In the genomic region with DNA sequence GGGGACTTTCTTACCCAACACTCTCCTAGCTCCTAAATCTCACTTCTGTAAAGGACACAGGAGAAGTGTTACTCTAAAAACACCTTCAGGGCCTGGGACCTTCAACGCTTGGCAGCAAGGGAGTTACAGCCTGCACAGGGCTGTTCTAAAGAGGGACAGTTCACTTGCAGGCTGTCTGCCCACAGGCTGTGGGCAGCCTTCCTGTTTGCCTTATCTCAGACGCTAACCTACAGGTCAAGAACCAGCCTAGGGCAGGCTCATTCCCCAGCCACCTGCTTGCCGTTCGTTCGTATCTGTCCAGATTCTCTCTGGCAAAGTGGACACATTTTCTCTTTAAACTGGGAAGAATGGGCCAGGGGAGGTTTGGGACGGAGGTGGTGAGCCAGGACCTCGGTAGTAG, we compare ENCODE assay signal across 12 mouse cellular contexts. TPM values are rescaled to one million over a fixed set of nuclear protein-coding genes. Genes with fewer than 3 reads are reported as not detected.
DNase-seq lines count a peak whose midpoint lies in the region; ATAC-seq and TF ChIP-seq lines count a peak whose summit lies in the region.
"Had no signal": no experiment of that assay in that cellular context is flagged by ENCODE, and none has a peak within 500 bp of the region (broad histone marks: within the 10 kb centered on the region; RNA-seq: fewer than 3 reads in every experiment).

No protein-coding gene starts in this region.

- WGBS in neural tube, embryonic 13.5 days, result 10% methylated on average over 7 of the region's 7 CpGs
- whole genome bisulfite sequencing in hindbrain, embryonic 15.5 days, result 14% methylated on average over 7 of the region's 7 CpGs
- 11% methylated on average over 7 of the region's 7 CpGs for WGBS in midbrain, postnatal 0 days

- no peak overlapping the region for H3K9ac ChIP-seq in neural tube, embryonic 13.5 days
- no peak overlapping the region for H3K9ac ChIP-seq in hindbrain, embryonic 15.5 days
- H3K9ac ChIP-seq in midbrain, postnatal 0 days (replicated peaks; ENCODE audit: low read length, poor library complexity, severe bottlenecking), result no peak overlapping the region
- H3K9ac ChIP-seq: liver, embryonic 15.5 days had no signal

- peaks cover 59% of the 10 kb centered on the region for H3K27me3 ChIP-seq in neural tube, embryonic 13.5 days
- peaks cover 22% of the 10 kb centered on the region for H3K27me3 ChIP-seq in hindbrain, embryonic 15.5 days
- H3K27me3 ChIP-seq in midbrain, postnatal 0 days (ENCODE audit: insufficient read depth, low read length), result no peaks in the 10 kb centered on the region
- H3K27me3 ChIP-seq: liver, embryonic 15.5 days had no signal

- no peak overlapping the region for H3K4me3 ChIP-seq in neural tube, embryonic 13.5 days
- no peak overlapping the region for H3K4me3 ChIP-seq in hindbrain, embryonic 15.5 days
- H3K4me3 ChIP-seq in midbrain, postnatal 0 days (ENCODE audit: low read depth, low read length), result no peak overlapping the region
- H3K4me3 ChIP-seq: liver, embryonic 15.5 days had no signal

- intact Hi-C loops in left cerebral cortex, postnatal 14 days (cut with DNase I), result loop anchor here (5.0 kb wide), 1 partner anchor 68 kb away; no protein-coding TSS in a partner anchor

- peak overlapping the region; percentile 2 for H3K4me2 ChIP-seq in neural tube, embryonic 13.5 days
- peak overlapping the region; percentile 11; the same call in 1 of the 2 replicates for H3K4me2 ChIP-seq in hindbrain, embryonic 15.5 days
- H3K4me2 ChIP-seq in midbrain, postnatal 0 days (ENCODE audit: low read depth, low read length, poor library complexity, severe bottlenecking), result 0 out of 2 replicates have a peak overlapping the region, but pooled peaks have one; percentile 7
- H3K4me2 ChIP-seq: liver, embryonic 15.5 days had no signal

- no peaks in the 10 kb centered on the region for H3K36me3 ChIP-seq in neural tube, embryonic 13.5 days
- H3K36me3 ChIP-seq in hindbrain, embryonic 15.5 days, result no peaks in the 10 kb centered on the region
- no peaks in the 10 kb centered on the region for H3K36me3 ChIP-seq in midbrain, postnatal 0 days (ENCODE audit: insufficient read depth, low read length)
- H3K36me3 ChIP-seq: liver, embryonic 15.5 days had no signal

- no peak overlapping the region for H3K27ac ChIP-seq in neural tube, embryonic 13.5 days (replicated peaks)
- H3K27ac ChIP-seq in hindbrain, embryonic 15.5 days (replicated peaks), result no peak overlapping the region
- no peak overlapping the region for H3K27ac ChIP-seq in midbrain, postnatal 0 days (ENCODE audit: low read depth, low read length)
- H3K27ac ChIP-seq: liver, embryonic 15.5 days had no signal

- no peak for ATAC-seq in neural tube, embryonic 13.5 days (ENCODE audit: low read depth)
- ATAC-seq in hindbrain, embryonic 15.5 days (ENCODE audit: low FRiP score, low read depth), result no peak
- ATAC-seq in midbrain, postnatal 0 days (ENCODE audit: low FRiP score), result no peak
- ATAC-seq: inflammation-experienced regulatory T-cells, adult 6 months had no signal

- peaks cover 40% of the 10 kb centered on the region for H3K4me1 ChIP-seq in neural tube, embryonic 13.5 days (replicated peaks)
- peaks cover 27% of the 10 kb centered on the region for H3K4me1 ChIP-seq in hindbrain, embryonic 15.5 days (replicated peaks)
- no peaks in the 10 kb centered on the region for H3K4me1 ChIP-seq in midbrain, postnatal 0 days (ENCODE audit: insufficient read depth, low read length)
- H3K4me1 ChIP-seq: liver, embryonic 15.5 days had no signal

- H3K9me3 ChIP-seq in neural tube, embryonic 13.5 days, result no peaks in the 10 kb centered on the region
- no peaks in the 10 kb centered on the region for H3K9me3 ChIP-seq in hindbrain, embryonic 15.5 days
- H3K9me3 ChIP-seq in midbrain, postnatal 0 days (ENCODE audit: low read length), result no peaks in the 10 kb centered on the region
- H3K9me3 ChIP-seq: liver, embryonic 15.5 days had no signal

- TF ChIP-seq CTCF in midbrain, postnatal 0 days (IDR thresholded peaks at IDR 0.05), result no peak

- peak; percentile 36 for DNase-seq in embryo, embryonic 10 days (ENCODE audit: low spot score)
- no peak for DNase-seq in embryo, embryonic 11 days
- no peak for DNase-seq in neural tube, embryonic 10.5 days (ENCODE audit: extremely low spot score, low spot score)
- no peak for DNase-seq in midbrain, postnatal 0 days (ENCODE audit: low spot score)
- DNase-seq in left cerebral cortex, postnatal 14 days (ENCODE audit: low spot score in 2 of 2), result no peak
- DNase-seq in frontal cortex, adult 2 months (ENCODE audit: extremely low spot score in 1 of 2, low spot score in 1 of 2), result no peak
- DNase-seq: adrenal gland, postnatal 25 days; cerebellum, adult 11-12 months had no signal

RNA-seq across cellular contexts. Expression of a gene that starts 20.5 kb away (rescaled TPM):
- 3.5 and 4.0 TPM in 2 replicates for polyA plus RNA-seq in neural tube, embryonic 13.5 days (2015; fragmentation: Nextera tagmentation; extraction: Ambion mirVana)
- polyA plus RNA-seq in hindbrain, embryonic 15.5 days (2015; fragmentation: Nextera tagmentation; extraction: Ambion mirVana), result 2.8 and 5.2 TPM in 2 replicates
- total RNA-seq in midbrain, postnatal 0 days (2014; rRNA removed), result 11.4 and 12.3 TPM in 2 replicates
- 0.65 and 0.81 TPM in 2 replicates for polyA plus RNA-seq in midbrain, postnatal 0 days (2015; fragmentation: Nextera tagmentation; extraction: Ambion mirVana)
- total RNA-seq in left cerebral cortex, postnatal 14 days (2021), result 1 to 10 TPM; 9.0 to 9.9 TPM
- 5.6 and 7.3 TPM in 2 replicates for polyA plus RNA-seq in frontal cortex, adult 2 months (2012; rRNA removed)
